Mouse (Mus musculus): ENCODE measurements around the gene Lhcgr. TPM values are rescaled to one million over a fixed set of nuclear protein-coding genes. Genes with fewer than 3 reads are reported as not detected.
"Not testable (repeated sequence)": the region's sequence is repeated elsewhere in the genome, so short reads cannot be mapped to it uniquely, and the experiment has no call there.

Lhcgr gene
- 0.31 and 0.61 TPM in 2 replicates for polyA plus RNA-seq (2014; fragmentation: Nextera tagmentation; extraction: Ambion mirVana)

- no peak within 1 kb of the TSS for H3K27ac ChIP-seq (ENCODE audit: low read depth)
- WGBS, result 18% methylated on average over 31 of the region's 31 CpGs
- no peak for TF ChIP-seq CTCF (IDR thresholded peaks at IDR 0.05; ENCODE audit: low read depth)
- H3K36me3 ChIP-seq (ENCODE audit: insufficient read depth), result no peaks in the 10 kb centered on the region
- H3K9ac ChIP-seq, result 0 out of 2 replicates have a peak within 1 kb of the TSS, but pooled peaks have one; percentile 15
- peak within 1 kb of the TSS; percentile 53 for H3K4me2 ChIP-seq
- peaks cover 6% of the 10 kb centered on the region; the same call in 1 of the 2 replicates for H3K27me3 ChIP-seq (ENCODE audit: insufficient read depth, low read length)
- ATAC-seq (ENCODE audit: insufficient read depth), result peak; percentile 92
- no peaks in the 10 kb centered on the region for H3K9me3 ChIP-seq (ENCODE audit: low read depth, low read length)
- H3K4me3 ChIP-seq (ENCODE audit: low read depth, low read length), result peak within 1 kb of the TSS; percentile 14; the same call in 1 of the 2 replicates
- peaks cover 5% of the 10 kb centered on the region; the same call in 1 of the 2 replicates for H3K4me1 ChIP-seq (ENCODE audit: insufficient read depth)
- peak; percentile 61 for DNase-seq
These were observed at the start of gene Lhcgr for GRCm38 (mm10) chr17:88791440-88792152. Gene Lhcgr, minus strand, starts transcription at chr17:88791990.

- H3K27ac ChIP-seq (ENCODE audit: low read depth), result no peak overlapping the region
- ATAC-seq (ENCODE audit: insufficient read depth), result no peak
- WGBS, result 38% methylated on average over 2 of the region's 2 CpGs
- no peak overlapping the region for H3K4me3 ChIP-seq (ENCODE audit: low read depth, low read length)
- no peaks in the 10 kb centered on the region for H3K27me3 ChIP-seq (ENCODE audit: insufficient read depth, low read length)
- TF ChIP-seq CTCF (IDR thresholded peaks at IDR 0.05; ENCODE audit: low read depth), result no peak
- no peaks in the 10 kb centered on the region for H3K36me3 ChIP-seq (ENCODE audit: insufficient read depth)
- H3K9ac ChIP-seq, result no peak overlapping the region
- no peak for DNase-seq
- no peak overlapping the region for H3K4me2 ChIP-seq
- H3K4me1 ChIP-seq (ENCODE audit: insufficient read depth), result no peaks in the 10 kb centered on the region
- no peaks in the 10 kb centered on the region for H3K9me3 ChIP-seq (ENCODE audit: low read depth, low read length)
These were observed 25.8 kb upstream of the Lhcgr start for GRCm38 (mm10) chr17:88817601-88818000.

- H3K9me3 ChIP-seq (ENCODE audit: low read depth, low read length); H3K4me1 ChIP-seq (ENCODE audit: insufficient read depth); H3K4me2 ChIP-seq; H3K36me3 ChIP-seq (ENCODE audit: insufficient read depth); H3K4me3 ChIP-seq (ENCODE audit: low read depth, low read length); H3K9ac ChIP-seq; DNase-seq; ATAC-seq (ENCODE audit: insufficient read depth); H3K27ac ChIP-seq (ENCODE audit: low read depth); H3K27me3 ChIP-seq (ENCODE audit: insufficient read depth, low read length): not testable (repeated sequence)
- 89% methylated on average over 3 of the region's 3 CpGs for WGBS
These were observed 21.2 kb upstream of the Lhcgr start for GRCm38 (mm10) chr17:88812943-88813342.

GRCm38 (mm10) chr17:88810807-88811206 is 19.0 kb upstream of the Lhcgr start:
- H3K4me1 ChIP-seq (ENCODE audit: insufficient read depth), result no peaks in the 10 kb centered on the region
- H3K4me3 ChIP-seq (ENCODE audit: low read depth, low read length), result no peak overlapping the region
- no peak overlapping the region for H3K4me2 ChIP-seq
- no peaks in the 10 kb centered on the region for H3K36me3 ChIP-seq (ENCODE audit: insufficient read depth)
- no peak overlapping the region for H3K9ac ChIP-seq
- no peak overlapping the region for H3K27ac ChIP-seq (ENCODE audit: low read depth)
- DNase-seq (peak; percentile 70), ATAC-seq (ENCODE audit: insufficient read depth) (peak; percentile 78)
- no peaks in the 10 kb centered on the region for H3K9me3 ChIP-seq (ENCODE audit: low read depth, low read length)
- TF ChIP-seq CTCF (IDR thresholded peaks at IDR 0.05; ENCODE audit: low read depth), result no peak
- 62% methylated on average over 5 of the region's 5 CpGs for WGBS
- H3K27me3 ChIP-seq (ENCODE audit: insufficient read depth, low read length), result no peaks in the 10 kb centered on the region

GRCm38 (mm10) chr17:88806421-88806820 is 14.6 kb upstream of the Lhcgr start:
- Histone ChIP-seq H3K4me1 (ENCODE audit: insufficient read depth) (no peaks in the 10 kb centered on the region), H3K36me3 (ENCODE audit: insufficient read depth) (no peaks in the 10 kb centered on the region), H3K4me3 (ENCODE audit: low read depth, low read length) (no peak overlapping the region), H3K9ac (no peak overlapping the region), H3K9me3 (ENCODE audit: low read depth, low read length) (no peaks in the 10 kb centered on the region), H3K4me2 (no peak overlapping the region), H3K27me3 (ENCODE audit: insufficient read depth, low read length) (no peaks in the 10 kb centered on the region), H3K27ac (ENCODE audit: low read depth) (no peak overlapping the region)
- 85% methylated on average over 8 of the region's 8 CpGs for WGBS
- no peak for ATAC-seq (ENCODE audit: insufficient read depth)
- no peak for DNase-seq
- no peak for TF ChIP-seq CTCF (IDR thresholded peaks at IDR 0.05; ENCODE audit: low read depth)

GRCm38 (mm10) chr17:88803441-88803840 is 11.7 kb upstream of the Lhcgr start:
- Histone ChIP-seq H3K4me1 (ENCODE audit: insufficient read depth) (no peaks in the 10 kb centered on the region), H3K9ac (no peak overlapping the region), H3K9me3 (ENCODE audit: low read depth, low read length) (no peaks in the 10 kb centered on the region), H3K27me3 (ENCODE audit: insufficient read depth, low read length) (no peaks in the 10 kb centered on the region), H3K27ac (ENCODE audit: low read depth) (no peak overlapping the region), H3K4me2 (no peak overlapping the region), H3K4me3 (ENCODE audit: low read depth, low read length) (no peak overlapping the region), H3K36me3 (ENCODE audit: insufficient read depth) (no peaks in the 10 kb centered on the region)
- DNase-seq (no peak), ATAC-seq (ENCODE audit: insufficient read depth) (no peak)
- no peak for TF ChIP-seq CTCF (IDR thresholded peaks at IDR 0.05; ENCODE audit: low read depth)

- Histone ChIP-seq H3K9me3 (ENCODE audit: low read depth, low read length) (no peaks in the 10 kb centered on the region), H3K9ac (no peak overlapping the region), H3K4me1 (ENCODE audit: insufficient read depth) (peaks cover 5% of the 10 kb centered on the region; the same call in 1 of the 2 replicates), H3K36me3 (ENCODE audit: insufficient read depth) (no peaks in the 10 kb centered on the region), H3K4me2 (no peak overlapping the region), H3K27me3 (ENCODE audit: insufficient read depth, low read length) (peaks cover 6% of the 10 kb centered on the region; the same call in 1 of the 2 replicates), H3K4me3 (ENCODE audit: low read depth, low read length) (no peak overlapping the region), H3K27ac (ENCODE audit: low read depth) (no peak overlapping the region)
- 65% methylated on average over 2 of the region's 2 CpGs for WGBS
- no peak for TF ChIP-seq CTCF (IDR thresholded peaks at IDR 0.05; ENCODE audit: low read depth)
- no peak for ATAC-seq (ENCODE audit: insufficient read depth)
- no peak for DNase-seq
These were observed 1.1 kb downstream of the Lhcgr start for GRCm38 (mm10) chr17:88790680-88791079.

All from lung, embryonic 14.5 days (tissue).